Mouse (Mus musculus): ENCODE measurements at regions not wholly inside any gene's neighbourhood (a gene's known extent, or its start where the extent isn't known, plus 50 kb on each side); places are given as distances from the start of the nearest gene placed in this dataset.

DNA sequence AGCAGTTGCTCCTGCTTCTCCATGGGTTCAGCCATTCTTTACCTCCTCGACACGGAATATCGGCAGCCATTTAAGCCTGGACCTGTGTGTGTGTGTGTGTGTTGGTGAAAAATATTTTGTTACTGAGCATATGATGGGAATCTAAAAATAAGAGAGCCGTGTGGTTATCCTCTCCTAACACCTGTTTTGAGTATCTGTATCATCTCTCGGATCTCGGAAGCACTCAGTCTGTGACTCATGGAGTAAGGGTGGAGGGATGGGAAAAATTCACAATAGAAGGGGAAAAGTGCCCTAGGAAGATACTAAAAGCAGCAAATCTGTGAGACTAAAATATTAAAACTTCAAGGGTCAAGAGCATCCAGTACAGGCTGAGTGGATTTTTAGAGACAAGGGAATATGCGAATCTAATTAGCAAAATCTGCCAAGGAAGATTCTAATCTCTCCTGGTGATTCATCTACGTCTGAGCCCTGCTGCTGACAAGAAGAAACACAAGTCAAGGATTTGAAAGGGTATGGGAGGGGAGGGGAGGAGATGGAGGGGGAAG is 107.1 kb upstream of the Krr1 start:
- H3K27ac ChIP-seq (replicated peaks), result no peak overlapping the region
- no peaks in the 10 kb centered on the region for H3K27me3 ChIP-seq
- H3K4me2 ChIP-seq (replicated peaks), result no peak overlapping the region
- H3K9me3 ChIP-seq, result no peaks in the 10 kb centered on the region
- ATAC-seq (replicated peaks), result no peak
- H3K9ac ChIP-seq (replicated peaks), result no peak overlapping the region
- no peaks in the 10 kb centered on the region for H3K36me3 ChIP-seq
- no peak overlapping the region for H3K4me3 ChIP-seq
- H3K4me1 ChIP-seq, result peaks cover 9% of the 10 kb centered on the region
- 80% methylated on average over 8 of the region's 8 CpGs for WGBS

DNA sequence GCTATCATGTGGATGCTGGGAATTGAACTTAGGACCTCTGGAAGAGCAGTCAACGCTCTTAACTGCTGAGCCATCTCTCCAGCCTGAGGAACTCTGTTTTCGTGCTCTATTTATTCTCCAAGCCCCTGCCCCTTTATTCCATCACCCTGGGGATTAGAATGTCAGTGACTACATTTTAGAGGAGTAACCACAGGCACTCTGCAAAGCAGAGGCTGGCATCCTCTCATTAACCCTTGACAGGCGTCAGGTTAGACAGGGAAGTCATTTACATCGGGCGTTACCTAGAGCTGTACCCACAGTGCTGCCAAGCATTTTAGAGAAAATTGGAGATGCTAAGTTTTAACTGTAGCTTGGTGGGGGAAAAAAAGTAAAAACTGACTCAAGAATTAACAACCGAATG is 105.4 kb upstream of the Krr1 start:
- Histone ChIP-seq H3K36me3 (no peaks in the 10 kb centered on the region), H3K9ac (replicated peaks) (no peak overlapping the region), H3K4me3 (no peak overlapping the region), H3K4me1 (peaks cover 9% of the 10 kb centered on the region), H3K9me3 (no peaks in the 10 kb centered on the region), H3K27ac (replicated peaks) (peak overlapping the region; percentile 31), H3K4me2 (replicated peaks) (no peak overlapping the region), H3K27me3 (no peaks in the 10 kb centered on the region)
- 8% methylated on average over 6 of the region's 6 CpGs for WGBS
- ATAC-seq (replicated peaks), result peak; percentile 72; the same call in 1 of the 2 replicates

DNA sequence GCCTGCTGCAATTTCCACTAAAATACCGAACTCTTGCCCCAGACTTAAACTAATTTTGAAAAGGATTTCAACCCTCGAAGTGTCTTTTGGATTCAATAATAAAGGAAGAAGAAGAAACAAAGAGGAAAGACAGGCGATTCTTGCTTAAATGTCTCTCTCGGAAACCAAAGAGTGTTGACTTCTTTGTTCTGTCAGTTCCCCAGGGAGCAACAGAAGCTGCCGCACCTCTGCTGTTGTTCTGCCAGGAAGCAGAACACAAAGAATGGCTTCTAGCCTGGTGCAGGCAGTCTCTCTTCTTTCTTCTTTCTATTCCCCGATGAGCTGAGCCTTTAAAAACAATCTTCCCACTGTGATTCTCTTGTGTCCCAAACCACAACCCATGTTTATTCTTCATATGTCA is 104.9 kb upstream of the Krr1 start:
- no peak overlapping the region for H3K4me2 ChIP-seq (replicated peaks)
- H3K27ac ChIP-seq (replicated peaks), result peak overlapping the region; percentile 31
- H3K4me1 ChIP-seq, result peaks cover 9% of the 10 kb centered on the region
- H3K27me3 ChIP-seq, result no peaks in the 10 kb centered on the region
- no peaks in the 10 kb centered on the region for H3K9me3 ChIP-seq
- no peaks in the 10 kb centered on the region for H3K36me3 ChIP-seq
- H3K4me3 ChIP-seq, result no peak overlapping the region
- no peak overlapping the region for H3K9ac ChIP-seq (replicated peaks)
- WGBS, result 3% methylated on average over 6 of the region's 6 CpGs
- ATAC-seq (replicated peaks), result 0 out of 2 replicates have a peak, but pooled peaks have one; percentile 26

DNA sequence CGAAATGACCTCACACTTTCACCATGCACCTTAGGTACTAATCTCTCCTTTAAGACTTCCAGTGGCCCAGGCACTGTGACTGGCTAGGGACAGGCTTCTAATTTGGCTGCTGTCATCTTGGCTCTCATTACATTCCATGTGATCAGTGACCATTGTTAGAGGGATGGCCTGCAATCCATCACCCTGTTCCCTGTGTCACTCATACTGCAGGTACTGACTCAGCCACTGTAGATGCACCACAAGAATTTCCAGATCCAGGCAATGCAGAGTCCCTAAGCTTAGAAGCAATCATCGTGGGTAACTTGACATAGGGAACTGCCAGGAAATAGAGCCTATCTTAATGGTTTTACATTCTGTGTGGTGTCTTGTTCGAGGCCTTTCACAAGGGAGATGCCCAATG is 92.1 kb upstream of the Krr1 start:
- Histone ChIP-seq H3K4me2 (replicated peaks) (no peak overlapping the region), H3K27ac (replicated peaks) (no peak overlapping the region), H3K4me1 (peaks cover 10% of the 10 kb centered on the region; the same call in 1 of the 2 replicates), H3K36me3 (no peaks in the 10 kb centered on the region), H3K4me3 (no peak overlapping the region), H3K27me3 (no peaks in the 10 kb centered on the region), H3K9ac (replicated peaks) (no peak overlapping the region), H3K9me3 (no peaks in the 10 kb centered on the region)
- 78% methylated on average over 3 of the region's 3 CpGs for WGBS
- no peak for ATAC-seq (replicated peaks)

DNA sequence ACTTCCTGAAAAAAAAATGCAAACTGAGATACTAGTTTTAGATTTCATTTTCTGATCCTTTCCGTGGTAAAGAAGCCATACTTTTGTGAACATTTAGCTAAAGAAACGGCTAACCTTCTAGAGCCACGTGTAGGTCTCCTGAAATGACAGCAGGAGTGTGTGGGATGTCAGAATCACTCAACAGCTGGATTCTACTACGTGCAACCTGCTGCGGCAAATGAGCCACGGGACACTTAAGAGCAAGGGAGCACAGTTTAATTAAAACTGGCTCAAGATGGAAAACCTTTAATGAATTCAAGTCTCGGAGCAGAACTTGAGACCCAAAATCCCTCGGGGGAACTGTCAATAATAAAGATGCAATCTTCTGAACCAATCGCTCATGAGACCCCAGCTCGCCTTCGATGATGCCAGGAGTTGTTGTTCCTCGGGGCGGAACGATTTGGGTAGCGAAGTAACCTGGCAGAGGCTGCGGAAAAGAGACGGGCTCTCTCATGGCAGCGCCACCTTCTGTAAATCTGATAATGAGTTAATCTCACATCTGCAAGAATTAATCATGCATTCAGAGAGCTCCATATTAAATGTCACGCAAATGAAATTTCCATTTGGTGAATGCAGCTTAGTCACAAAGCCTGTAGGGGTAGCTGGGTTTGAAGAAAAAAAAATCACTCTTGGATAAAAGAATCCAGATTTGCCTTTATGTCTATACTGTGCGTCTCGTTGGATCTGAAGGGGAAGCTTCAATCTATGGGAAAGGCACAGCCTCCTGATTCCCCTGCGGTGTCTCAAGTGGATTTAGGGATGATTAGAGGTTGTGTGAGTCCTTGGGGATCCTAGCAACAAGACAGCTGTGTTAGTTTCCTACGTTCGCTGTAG is 90.9 kb upstream of the Krr1 start:
- no peak overlapping the region for H3K9ac ChIP-seq (replicated peaks)
- 42% methylated on average over 24 of the region's 24 CpGs for WGBS
- peak overlapping the region; percentile 20; the same call in 1 of the 2 replicates for H3K27ac ChIP-seq (replicated peaks)
- no peaks in the 10 kb centered on the region for H3K36me3 ChIP-seq
- peak; percentile 60 for ATAC-seq (replicated peaks)
- no peak overlapping the region for H3K4me3 ChIP-seq
- H3K4me2 ChIP-seq (replicated peaks), result peak overlapping the region; percentile 33
- H3K4me1 ChIP-seq, result peaks cover 10% of the 10 kb centered on the region; the same call in 1 of the 2 replicates
- H3K9me3 ChIP-seq, result no peaks in the 10 kb centered on the region
- no peaks in the 10 kb centered on the region for H3K27me3 ChIP-seq

DNA sequence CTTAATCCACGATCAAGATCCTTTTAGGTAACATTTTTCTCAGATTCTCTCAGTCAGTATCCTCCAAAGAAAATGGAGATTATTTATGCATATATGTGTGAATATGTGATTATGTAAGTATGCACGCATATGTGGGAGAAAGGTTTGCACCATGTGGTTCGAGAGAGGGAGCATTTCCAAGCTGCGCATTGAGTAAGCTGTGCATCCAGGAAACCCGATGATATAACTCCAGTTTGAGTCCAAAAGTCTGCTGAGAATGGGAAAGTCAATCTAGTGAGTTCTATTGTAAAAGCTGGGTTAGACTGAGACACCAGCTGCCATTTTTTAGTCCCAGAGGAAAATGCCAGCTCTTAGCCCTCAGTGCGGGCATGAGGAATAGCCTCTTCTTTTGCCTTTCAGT is 89.9 kb upstream of the Krr1 start:
- Histone ChIP-seq H3K9ac (replicated peaks) (no peak overlapping the region), H3K36me3 (no peaks in the 10 kb centered on the region), H3K27me3 (no peaks in the 10 kb centered on the region), H3K27ac (replicated peaks) (no peak overlapping the region), H3K4me1 (peaks cover 10% of the 10 kb centered on the region; the same call in 1 of the 2 replicates), H3K4me2 (replicated peaks) (no peak overlapping the region), H3K4me3 (no peak overlapping the region), H3K9me3 (no peaks in the 10 kb centered on the region)
- ATAC-seq (replicated peaks), result no peak
- WGBS, result 86% methylated on average over 6 of the region's 6 CpGs

DNA sequence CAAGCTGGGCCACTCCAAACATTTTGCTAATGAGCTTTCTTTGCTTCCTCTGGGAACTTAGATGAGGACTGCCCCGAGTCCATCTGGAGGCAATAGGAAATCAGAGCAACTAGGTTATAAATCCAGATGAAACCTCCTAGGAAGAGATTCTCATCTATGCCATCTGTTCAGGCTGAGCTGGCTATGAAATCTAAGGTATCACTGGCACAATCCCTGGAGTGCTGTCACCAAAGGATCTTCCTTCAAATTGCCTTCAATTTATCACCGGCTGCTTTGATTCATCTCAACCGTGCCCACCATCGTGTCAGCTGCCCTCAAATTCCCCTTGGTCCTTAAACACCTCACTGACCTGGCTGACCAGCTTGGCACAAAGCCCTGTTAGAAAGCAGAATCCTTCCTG is 87.8 kb upstream of the Krr1 start:
- no peaks in the 10 kb centered on the region for H3K36me3 ChIP-seq
- no peak; the same call in 1 of the 2 replicates for ATAC-seq (replicated peaks)
- H3K27ac ChIP-seq (replicated peaks), result no peak overlapping the region
- H3K4me2 ChIP-seq (replicated peaks), result no peak overlapping the region
- H3K4me1 ChIP-seq, result peaks cover 10% of the 10 kb centered on the region; the same call in 1 of the 2 replicates
- no peaks in the 10 kb centered on the region for H3K9me3 ChIP-seq
- H3K4me3 ChIP-seq, result no peak overlapping the region
- 69% methylated on average over 4 of the region's 4 CpGs for WGBS
- H3K27me3 ChIP-seq, result no peaks in the 10 kb centered on the region
- H3K9ac ChIP-seq (replicated peaks), result no peak overlapping the region

DNA sequence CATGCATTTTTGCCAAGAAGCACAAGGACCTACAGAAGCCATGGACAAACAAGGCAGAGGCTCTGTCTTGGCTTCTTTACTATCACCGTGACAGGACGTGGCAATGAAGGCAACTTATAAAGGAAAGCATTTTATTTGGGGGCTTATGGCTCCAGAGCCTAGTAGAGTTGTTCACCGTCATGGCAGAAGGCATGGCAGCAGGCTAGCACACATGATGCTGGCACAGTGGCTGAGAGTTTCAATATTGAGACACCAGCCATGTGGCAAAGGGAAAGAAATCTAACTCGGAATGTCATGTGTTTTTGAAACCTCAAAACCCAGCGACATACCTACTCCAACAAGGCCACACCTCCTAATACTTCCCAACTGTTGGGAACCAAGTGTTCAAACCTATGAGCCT is 83.4 kb upstream of the Krr1 start:
- ATAC-seq (replicated peaks), result peak; percentile 75; the same call in 1 of the 2 replicates
- H3K27me3 ChIP-seq, result no peaks in the 10 kb centered on the region
- H3K4me3 ChIP-seq, result no peak overlapping the region
- WGBS, result 78% methylated on average over 5 of the region's 5 CpGs
- no peak overlapping the region for H3K27ac ChIP-seq (replicated peaks)
- H3K4me1 ChIP-seq, result no peaks in the 10 kb centered on the region
- H3K36me3 ChIP-seq, result no peaks in the 10 kb centered on the region
- no peak overlapping the region for H3K4me2 ChIP-seq (replicated peaks)
- no peaks in the 10 kb centered on the region for H3K9me3 ChIP-seq
- H3K9ac ChIP-seq (replicated peaks), result no peak overlapping the region

DNA sequence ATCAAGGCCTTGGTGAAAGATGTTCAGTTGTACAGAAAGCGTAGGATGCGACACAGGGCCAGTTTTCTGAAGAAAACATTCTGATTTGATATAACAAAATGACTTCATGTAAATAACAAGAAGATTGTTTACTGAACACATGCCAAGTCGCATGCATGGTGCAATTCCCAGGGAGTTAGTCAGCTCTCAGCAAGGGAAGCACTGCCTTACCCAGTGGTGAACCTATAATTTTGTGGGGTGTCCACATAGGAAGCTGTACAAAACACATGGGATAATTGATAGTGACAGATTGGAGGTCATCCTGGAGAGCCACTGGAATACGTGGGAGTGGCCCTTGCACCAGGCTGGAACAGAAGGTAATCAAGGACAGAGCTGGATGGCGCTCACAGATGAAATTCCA is 79.0 kb upstream of the Krr1 start:
- Histone ChIP-seq H3K27ac (replicated peaks) (no peak overlapping the region), H3K4me3 (no peak overlapping the region), H3K4me1 (no peaks in the 10 kb centered on the region), H3K4me2 (replicated peaks) (no peak overlapping the region), H3K9me3 (no peaks in the 10 kb centered on the region), H3K36me3 (no peaks in the 10 kb centered on the region), H3K27me3 (no peaks in the 10 kb centered on the region), H3K9ac (replicated peaks) (no peak overlapping the region)
- ATAC-seq (replicated peaks), result no peak
- WGBS, result 91% methylated on average over 5 of the region's 5 CpGs

DNA sequence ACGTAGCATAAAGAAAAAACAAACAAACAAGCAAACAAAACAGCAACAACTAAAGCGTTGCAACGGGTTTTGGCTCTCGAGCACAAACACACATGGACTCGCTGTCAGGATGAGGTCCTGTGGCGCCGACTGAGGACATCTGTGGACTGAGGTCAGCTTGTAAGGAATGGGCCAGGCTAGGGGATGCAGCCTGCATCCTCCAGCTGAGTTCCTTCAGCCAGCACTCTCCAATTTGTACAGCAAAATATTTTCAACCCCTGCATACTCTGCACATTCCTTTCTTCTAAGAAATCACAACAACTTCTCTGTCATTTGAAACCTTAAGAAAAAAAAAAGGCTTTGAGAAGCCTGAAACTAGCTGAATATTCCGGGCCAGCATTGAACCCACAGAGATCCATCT is 78.5 kb upstream of the Krr1 start:
- ATAC-seq (replicated peaks), result no peak
- H3K9ac ChIP-seq (replicated peaks), result no peak overlapping the region
- H3K27me3 ChIP-seq, result no peaks in the 10 kb centered on the region
- no peak overlapping the region for H3K4me2 ChIP-seq (replicated peaks)
- H3K4me3 ChIP-seq, result no peak overlapping the region
- H3K9me3 ChIP-seq, result no peaks in the 10 kb centered on the region
- H3K4me1 ChIP-seq, result no peaks in the 10 kb centered on the region
- 85% methylated on average over 8 of the region's 8 CpGs for WGBS
- no peaks in the 10 kb centered on the region for H3K36me3 ChIP-seq
- no peak overlapping the region for H3K27ac ChIP-seq (replicated peaks)

DNA sequence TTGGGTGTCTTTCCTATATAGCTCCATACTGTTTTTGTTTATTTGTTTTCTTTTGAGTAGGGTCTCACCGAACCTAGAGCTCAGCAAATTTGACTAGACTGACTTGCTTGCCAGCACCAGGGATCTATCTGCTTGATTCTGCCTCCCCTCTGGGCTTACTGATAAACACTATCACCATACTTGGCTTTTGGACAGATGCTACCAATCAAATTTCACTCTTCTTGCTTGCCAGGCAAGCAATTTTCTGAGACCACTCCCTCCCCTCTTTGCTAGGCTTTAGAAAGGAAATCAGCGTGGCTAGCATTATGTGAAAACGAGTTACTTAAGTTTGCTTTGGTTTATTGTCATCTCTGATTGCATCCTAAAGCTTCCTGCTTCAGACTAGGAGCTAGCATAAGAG is 75.1 kb upstream of the Krr1 start:
- H3K9me3 ChIP-seq, result no peaks in the 10 kb centered on the region
- ATAC-seq (replicated peaks), result no peak
- H3K27ac ChIP-seq (replicated peaks), result no peak overlapping the region
- H3K4me3 ChIP-seq, result no peak overlapping the region
- H3K4me1 ChIP-seq, result peaks cover 13% of the 10 kb centered on the region
- no peaks in the 10 kb centered on the region for H3K27me3 ChIP-seq
- no peak overlapping the region for H3K9ac ChIP-seq (replicated peaks)
- 56% methylated on average over 3 of the region's 3 CpGs for WGBS
- no peaks in the 10 kb centered on the region for H3K36me3 ChIP-seq
- no peak overlapping the region for H3K4me2 ChIP-seq (replicated peaks)

Data from forebrain, embryonic 15.5 days (tissue).